Comparison of ENCODE assay signal across 8 mouse cellular contexts in genomic region chr2:157170166-157170565, GRCm38 (mm10). TPM values are rescaled to one million over a fixed set of nuclear protein-coding genes. Genes with fewer than 3 reads are reported as not detected.
DNase-seq lines count a peak whose midpoint lies in the region; ATAC-seq and TF ChIP-seq lines count a peak whose summit lies in the region.

No protein-coding gene starts in this region.

- no peak for DNase-seq in gastrocnemius, adult 2 months
- no peak for DNase-seq in gastrocnemius, adult 8-10 months (ENCODE audit: low spot score in 2 of 2)
- DNase-seq in 3T3-L1 (ENCODE audit: low read depth, low spot score): peak; percentile 72
- peak; percentile 56 for DNase-seq in hindbrain, embryonic 10.5 days (ENCODE audit: low spot score)
- DNase-seq in ovary, postnatal 14 days (ENCODE audit: low spot score): no peak
- no peak for DNase-seq in adrenal gland, postnatal 4 days (ENCODE audit: low spot score in 2 of 2)
- no peak for DNase-seq in MN1 (ENCODE audit: low spot score)

- peak; percentile 88 for ATAC-seq in midbrain, embryonic 12.5 days (ENCODE audit: low FRiP score, low read depth)

- peaks cover 15% of the 10 kb centered on the region for H3K4me1 ChIP-seq in hindbrain, embryonic 10.5 days (replicated peaks)
- peaks cover 11% of the 10 kb centered on the region; the same call in 1 of the 2 replicates for H3K4me1 ChIP-seq in midbrain, embryonic 12.5 days

- WGBS in hindbrain, embryonic 10.5 days: 23% methylated on average over 5 of the region's 5 CpGs
- 12% methylated on average over 5 of the region's 5 CpGs for WGBS in midbrain, embryonic 12.5 days

- peaks cover 74% of the 10 kb centered on the region for H3K36me3 ChIP-seq in hindbrain, embryonic 10.5 days
- peaks cover 57% of the 10 kb centered on the region for H3K36me3 ChIP-seq in midbrain, embryonic 12.5 days

- H3K27ac ChIP-seq in gastrocnemius, adult 2 months: peak overlapping the region; percentile 62; the same call in 1 of the 2 replicates
- H3K27ac ChIP-seq in hindbrain, embryonic 10.5 days: peak overlapping the region; percentile 73
- peak overlapping the region; percentile 60 for H3K27ac ChIP-seq in midbrain, embryonic 12.5 days (replicated peaks)

- H3K4me3 ChIP-seq in gastrocnemius, adult 2 months: no peak overlapping the region
- no peak overlapping the region for H3K4me3 ChIP-seq in hindbrain, embryonic 10.5 days
- no peak overlapping the region for H3K4me3 ChIP-seq in midbrain, embryonic 12.5 days

- no peak overlapping the region; the same call in 1 of the 2 replicates for H3K9ac ChIP-seq in midbrain, embryonic 12.5 days (replicated peaks)

- no peaks in the 10 kb centered on the region for H3K27me3 ChIP-seq in hindbrain, embryonic 10.5 days (ENCODE audit: insufficient read depth, poor library complexity, severe bottlenecking)
- no peaks in the 10 kb centered on the region for H3K27me3 ChIP-seq in midbrain, embryonic 12.5 days

- peak; percentile 37 for TF ChIP-seq CTCF in gastrocnemius, adult 2 months (IDR thresholded peaks at IDR 0.05)

- H3K4me2 ChIP-seq in midbrain, embryonic 12.5 days (replicated peaks): 0 out of 2 replicates have a peak overlapping the region, but pooled peaks have one; percentile 4

- intact Hi-C loops in gastrocnemius, adult 2 months (cut with DNase I): no loop called here

- no peaks in the 10 kb centered on the region for H3K9me3 ChIP-seq in hindbrain, embryonic 10.5 days
- H3K9me3 ChIP-seq in midbrain, embryonic 12.5 days: no peaks in the 10 kb centered on the region

RNA-seq across cellular contexts. Expression of gene Rbl1, which starts 34.2 kb away (rescaled TPM):
- total RNA-seq in gastrocnemius, adult 2 months (2021): 1 to 10 TPM; 1.6 to 1.7 TPM
- total RNA-seq in gastrocnemius, adult 8-10 months (2022): 1 to 10 TPM; 2.1 to 3.3 (median 2.6) TPM
- 22.9 and 28.1 TPM in 2 replicates for polyA plus RNA-seq in hindbrain, embryonic 10.5 days (2016; fragmentation: Nextera tagmentation; extraction: Ambion mirVana)
- polyA plus RNA-seq in midbrain, embryonic 12.5 days (2016; fragmentation: Nextera tagmentation; extraction: Ambion mirVana): 30.5 and 30.9 TPM in 2 replicates
- 10 to 100 TPM; 18.1 to 20.3 TPM for total RNA-seq in adrenal gland, postnatal 4 days (2021)

RNA-seq across cellular contexts. Expression of gene Samhd1, which starts 35.1 kb away (rescaled TPM):
- total RNA-seq in gastrocnemius, adult 2 months (2021): 10 to 100 TPM; 15.1 to 15.8 TPM
- total RNA-seq in gastrocnemius, adult 8-10 months (2022): 10 to 100 TPM; 12.6 to 17.7 (median 13.2) TPM
- polyA plus RNA-seq in hindbrain, embryonic 10.5 days (2016; fragmentation: Nextera tagmentation; extraction: Ambion mirVana): 18.8 and 22.9 TPM in 2 replicates
- polyA plus RNA-seq in midbrain, embryonic 12.5 days (2016; fragmentation: Nextera tagmentation; extraction: Ambion mirVana): 17.1 and 20.6 TPM in 2 replicates
- 10 to 100 TPM; 30.8 to 32.6 TPM for total RNA-seq in adrenal gland, postnatal 4 days (2021)

Comparison
In these comparisons a context has a peak if more than half of its experiments do, and no peak if none do; other contexts are left out.
1. DNase-seq: peak in 3T3-L1 (single experiment) and hindbrain, embryonic 10.5 days (single experiment); none in gastrocnemius, adult 2 months (single experiment), gastrocnemius, adult 8-10 months (0 of 2), ovary, postnatal 14 days (single experiment), adrenal gland, postnatal 4 days (0 of 2) and MN1 (single experiment).
2. RNA of gene Rbl1, which starts 34.2 kb away (total RNA-seq): 18.1 to 20.3 TPM in adrenal gland, postnatal 4 days; 2.1 to 3.3 TPM in gastrocnemius, adult 8-10 months and 1.6 to 1.7 TPM in gastrocnemius, adult 2 months; every median in the first group is over 4 times any median in the second.
3. Peak in every context shown above with its lines, with median percentiles within 50 percentile points of each other: H3K27ac ChIP-seq.